Mouse (Mus musculus): ENCODE measurements around the gene Kdm5c.

DNA sequence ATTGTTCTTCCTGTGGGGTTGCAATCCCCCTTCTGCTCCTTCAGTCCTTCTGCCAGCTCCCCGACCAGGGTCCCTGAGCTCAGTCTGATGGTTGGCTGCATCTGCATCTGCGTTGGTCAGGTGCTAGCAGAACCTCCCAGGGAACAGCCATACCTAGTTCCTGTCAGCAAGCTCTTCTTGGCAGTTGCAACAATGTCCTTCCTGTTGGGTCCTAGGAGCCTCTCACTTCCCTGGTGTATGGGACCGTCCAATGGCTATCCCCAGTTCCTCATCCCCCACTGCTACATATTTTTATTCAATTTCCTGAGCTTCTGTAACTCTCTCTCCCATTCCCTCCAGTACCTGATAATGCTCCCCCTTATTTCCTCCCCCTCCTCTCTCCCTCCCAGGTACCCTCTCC lies 51.9 kb downstream of the Kdm5c start:
- no peak for TF ChIP-seq ZC3H11A (IDR thresholded peaks at IDR 0.05; ENCODE audit: borderline replicate concordance, low read depth, low read length)
- TF ChIP-seq HCFC1 (IDR thresholded peaks at IDR 0.05; ENCODE audit: borderline replicate concordance, insufficient read depth, low read length) = no peak
- TF ChIP-seq CHD2 (IDR thresholded peaks at IDR 0.05; ENCODE audit: low read depth, low read length) = no peak
- no peak for TF ChIP-seq MAFK (IDR thresholded peaks at IDR 0.05; ENCODE audit: insufficient read depth, low read depth, low read length)
